Mouse (Mus musculus) gastrocnemius, adult 2 months (tissue): ENCODE results near the gene Slco4a1. TPM values are rescaled to one million over a fixed set of nuclear protein-coding genes. Genes with fewer than 3 reads are reported as not detected.

Experiments used
- DNase-seq: peaks from one replicate; pipeline ENCODE4 v3.0.0; 2022
- H3K27ac ChIP-seq: fragments of 200-600 bp; 2 replicates; pipeline ENCODE4 v1.8.1; 2022; ENCODE audit warnings: mild to moderate bottlenecking
- H3K4me3 ChIP-seq: fragments of 200-600 bp; 2 replicates; pipeline ENCODE4 v1.8.1; 2022; ENCODE audit warnings: mild to moderate bottlenecking, moderate library complexity
- CTCF ChIP-seq: fragments of 200-600 bp; IDR thresholded peaks from 2 replicates; pipeline ENCODE4 v1.8.1; 2022; ENCODE audit warnings: antibody characterized with exemption, mild to moderate bottlenecking, moderate library complexity
- intact Hi-C: fragments of 180-260 bp; cut with DNase I; formaldehyde crosslinking; loops from one replicate; pipeline ENCODE4 v1.15.1; 2025
- total RNA-seq, 2 experiments: library from RNA; stranded (reverse); gene quantifications; 2 replicates each; pipeline ENCODE4 v1.2.3; 2021

Gene Slco4a1
- total RNA-seq, 2 experiments from 2014 or later = 0.15 TPM; not detected in 1

GRCm38 (mm10) chr2:180522825-180523224 lies 66.8 kb downstream of the Slco4a1 start:
- no peak overlapping the region for H3K27ac ChIP-seq

More at GRCm38 (mm10) chr2:180522825-180523224, 66.8 kb downstream of the Slco4a1 start:
- H3K4me3 ChIP-seq = no peak overlapping the region
- DNase-seq = no peak
- TF ChIP-seq CTCF = no peak
- intact Hi-C loops = no loop called here

Other genes with a start within 250 kb of the Slco4a1 start
- 10 to 100 TPM; 10.5 to 14.8 TPM for gene Lama5, start 230.4 kb upstream of the Slco4a1 start, total RNA-seq
- 100 to 1,000 TPM; 359 to 473 TPM for gene Rps21, start 198.9 kb upstream of the Slco4a1 start, total RNA-seq
- 1 to 10 TPM; 9.3 to 9.8 TPM for gene Cables2, start 182.7 kb upstream of the Slco4a1 start, total RNA-seq
- gene Rbbp8nl, start 166.4 kb upstream of the Slco4a1 start, total RNA-seq = not detected
- not detected for gene Gata5, start 121.5 kb upstream of the Slco4a1 start, total RNA-seq
- not detected for gene Ntsr1, start 43.7 kb downstream of the Slco4a1 start, total RNA-seq
- gene Mrgbp, start 125.1 kb downstream of the Slco4a1 start, total RNA-seq = 1 to 10 TPM; 4.1 to 5.2 TPM
- 10 to 100 TPM; 20.3 to 24.5 TPM for gene Ogfr, start 133.0 kb downstream of the Slco4a1 start, total RNA-seq
- not detected for gene Col9a3, start 141.5 kb downstream of the Slco4a1 start, total RNA-seq
- gene Tcfl5, start 186.5 kb downstream of the Slco4a1 start, total RNA-seq = not detected